Mouse (Mus musculus) A20 (cell line): ENCODE data around the gene Cox5a.
A peak's percentile ranks its signal among the peaks of the same experiment; 100 is the strongest.

ENCODE experiments used
- DNase-seq: peaks from one replicate; pipeline ENCODE4 v3.0.0-alpha.2; 2011; ENCODE audit warnings: low read depth, low spot score

Cox5a gene

GRCm38 (mm10) chr9:57521056-57521911, at the start of gene Cox5a:
Gene Cox5a (plus strand): TSS chr9:57521274.
- peak; percentile 94 for DNase-seq

- peak; percentile 78 for DNase-seq
These were observed 35.3 kb upstream of the Cox5a start for GRCm38 (mm10) chr9:57485774-57486173.

- no peak for DNase-seq
These were observed 33.3 kb upstream of the Cox5a start for GRCm38 (mm10) chr9:57487807-57488206.

- no peak for DNase-seq
These were observed 27.5 kb upstream of the Cox5a start for GRCm38 (mm10) chr9:57493532-57493931.

- DNase-seq, result no peak
These were observed 26.1 kb upstream of the Cox5a start for GRCm38 (mm10) chr9:57494970-57495369.

GRCm38 (mm10) chr9:57497236-57497635, 23.8 kb upstream of the Cox5a start:
- no peak for DNase-seq

- DNase-seq, result no peak
These were observed 22.5 kb upstream of the Cox5a start for GRCm38 (mm10) chr9:57498536-57498935.

- peak; percentile 24 for DNase-seq
These were observed 19.6 kb upstream of the Cox5a start for GRCm38 (mm10) chr9:57501452-57501851.

- DNase-seq, result peak; percentile 24
These were observed 19.2 kb upstream of the Cox5a start for GRCm38 (mm10) chr9:57501861-57502260.

- no peak for DNase-seq
These were observed 18.0 kb upstream of the Cox5a start for GRCm38 (mm10) chr9:57502911-57503621.

GRCm38 (mm10) chr9:57503622-57504380, 17.3 kb upstream of the Cox5a start, which contains the start of gene Rpp25:
Gene Rpp25 (plus strand): TSS chr9:57504026.
- DNase-seq, result no peak

- DNase-seq, result no peak
These were observed 16.7 kb upstream of the Cox5a start for GRCm38 (mm10) chr9:57504381-57504700.

- no peak for DNase-seq
These were observed 16.2 kb upstream of the Cox5a start for GRCm38 (mm10) chr9:57504891-57505290.

GRCm38 (mm10) chr9:57505700-57506099, 15.4 kb upstream of the Cox5a start:
- DNase-seq, result no peak

GRCm38 (mm10) chr9:57510577-57510976, 10.5 kb upstream of the Cox5a start:
- DNase-seq, result no peak

GRCm38 (mm10) chr9:57517113-57517512, 4.0 kb upstream of the Cox5a start:
- peak; percentile 79 for DNase-seq

- peak; percentile 49 for DNase-seq
These were observed 559 bp upstream of the Cox5a start for GRCm38 (mm10) chr9:57520375-57521055.

GRCm38 (mm10) chr9:57522114-57522860, 1.2 kb downstream of the Cox5a start:
- peak; percentile 54 for DNase-seq

GRCm38 (mm10) chr9:57522861-57523246, 1.8 kb downstream of the Cox5a start:
- peak; percentile 41 for DNase-seq

- peak; percentile 78 for DNase-seq
These were observed 2.7 kb downstream of the Cox5a start for GRCm38 (mm10) chr9:57523754-57524153.

GRCm38 (mm10) chr9:57524439-57524838, 3.4 kb downstream of the Cox5a start:
- DNase-seq, result no peak
